Mouse (Mus musculus) olfactory bulb, adult 2 months (tissue): ENCODE data around the gene Chtop.

ENCODE experiments used
- CTCF ChIP-seq: fragments of 200-500 bp; IDR thresholded peaks from 2 replicates; pipeline ENCODE4 v1.5.1; 2012; ENCODE audit warnings: low read depth, mild to moderate bottlenecking, low read length, moderate library complexity; ENCODE audit not compliant: insufficient read depth
- POLR2A ChIP-seq: fragments of 200-500 bp; IDR thresholded peaks from 2 replicates; pipeline ENCODE4 v1.6.1; 2012; ENCODE audit warnings: mild to moderate bottlenecking, low read depth, low read length, moderate library complexity; ENCODE audit not compliant: insufficient read depth

DNA sequence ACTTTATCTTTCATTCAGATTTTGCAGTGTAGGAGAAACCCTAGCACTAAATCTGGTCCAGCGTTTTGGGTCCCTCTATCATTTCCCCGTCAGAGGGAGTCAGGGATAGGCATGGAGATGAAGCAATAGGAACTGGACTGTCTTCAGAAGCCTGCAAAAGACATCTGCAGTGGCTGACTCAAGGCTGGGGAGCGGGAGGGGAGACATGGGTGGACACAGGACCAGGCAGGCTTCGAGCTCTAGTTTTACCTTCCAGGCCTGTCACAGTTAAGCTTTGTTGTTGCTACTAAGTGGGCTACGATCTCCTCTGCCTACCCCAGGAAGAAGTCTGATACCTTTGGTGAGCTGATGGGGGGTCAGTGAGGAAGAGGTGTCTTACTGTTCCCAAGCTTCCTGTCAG is 3.0 kb upstream of the Chtop start:
- TF ChIP-seq POLR2A (no peak), CTCF (no peak)
